Mouse (Mus musculus) testis, postnatal 10 days (tissue): ENCODE data around the gene Fam160a1.

ENCODE experiments used
- DNase-seq: peaks from one replicate; pipeline ENCODE4 v3.0.0; 2021; ENCODE audit warnings: low spot score

Gene Fam160a1

GRCm38 (mm10) chr3:85817191-85817590, at the start of gene Fam160a1:
Gene Fam160a1, minus strand, starts transcription at chr3:85817291.
- no peak for DNase-seq

GRCm38 (mm10) chr3:85863996-85864395, 46.9 kb upstream of the Fam160a1 start:
- DNase-seq: no peak

- DNase-seq: no peak
Observed at GRCm38 (mm10) chr3:85862886-85863285, 45.8 kb upstream of the Fam160a1 start.

- DNase-seq: no peak
Observed at GRCm38 (mm10) chr3:85860996-85861395, 43.9 kb upstream of the Fam160a1 start.

GRCm38 (mm10) chr3:85859311-85859710, 42.2 kb upstream of the Fam160a1 start:
- no peak for DNase-seq

GRCm38 (mm10) chr3:85858140-85859135, 41.3 kb upstream of the Fam160a1 start:
- DNase-seq: no peak

GRCm38 (mm10) chr3:85857083-85857482, 40.0 kb upstream of the Fam160a1 start:
- DNase-seq: no peak

- DNase-seq: no peak
Observed at GRCm38 (mm10) chr3:85855947-85856346, 38.9 kb upstream of the Fam160a1 start.

- no peak for DNase-seq
Observed at GRCm38 (mm10) chr3:85855043-85855442, 38.0 kb upstream of the Fam160a1 start.

- no peak for DNase-seq
Observed at GRCm38 (mm10) chr3:85854143-85854542, 37.1 kb upstream of the Fam160a1 start.

GRCm38 (mm10) chr3:85853715-85854114, 36.6 kb upstream of the Fam160a1 start:
- DNase-seq: no peak

GRCm38 (mm10) chr3:85850079-85850478, 33.0 kb upstream of the Fam160a1 start:
- DNase-seq: no peak

GRCm38 (mm10) chr3:85846316-85846715, 29.2 kb upstream of the Fam160a1 start:
- no peak for DNase-seq

GRCm38 (mm10) chr3:85845341-85845740, 28.2 kb upstream of the Fam160a1 start:
- DNase-seq: no peak

GRCm38 (mm10) chr3:85842881-85843218, 25.8 kb upstream of the Fam160a1 start:
- DNase-seq: no peak

- no peak for DNase-seq
Observed at GRCm38 (mm10) chr3:85842177-85842880, 25.2 kb upstream of the Fam160a1 start.

GRCm38 (mm10) chr3:85841454-85842176, 24.5 kb upstream of the Fam160a1 start:
- DNase-seq: no peak

GRCm38 (mm10) chr3:85833627-85834026, 16.5 kb upstream of the Fam160a1 start:
- no peak for DNase-seq

- DNase-seq: no peak
Observed at GRCm38 (mm10) chr3:85832490-85833155, 15.5 kb upstream of the Fam160a1 start.

- no peak for DNase-seq
Observed at GRCm38 (mm10) chr3:85831785-85832184, 14.7 kb upstream of the Fam160a1 start.

- DNase-seq: no peak
Observed at GRCm38 (mm10) chr3:85829047-85829446, 12.0 kb upstream of the Fam160a1 start.

- DNase-seq: no peak
Observed at GRCm38 (mm10) chr3:85827815-85828214, 10.7 kb upstream of the Fam160a1 start.
